Mouse (Mus musculus): ENCODE measurements around the gene Zfp119b. TPM values are rescaled to one million over a fixed set of nuclear protein-coding genes. Genes with fewer than 3 reads are reported as not detected.
"Not testable (repeated sequence)": the region's sequence is repeated elsewhere in the genome, so short reads cannot be mapped to it uniquely, and the experiment has no call there.

Gene Zfp119b
- polyA plus RNA-seq, 1 experiment: 7.5 TPM

- Histone ChIP-seq H3K27ac (ENCODE audit: insufficient read depth, low read length) (no peak overlapping the region), H3K4me1 (ENCODE audit: control insufficient read depth, insufficient read depth, low read length) (no peaks in the 10 kb centered on the region), H3K27me3 (ENCODE audit: control insufficient read depth, insufficient read depth, low read length, poor library complexity, severe bottlenecking) (no peaks in the 10 kb centered on the region), H3K4me3 (ENCODE audit: low read depth, low read length) (peak overlapping the region; percentile 99), H3K9me3 (replicated peaks; ENCODE audit: control insufficient read depth, insufficient read depth, low read length, poor library complexity, severe bottlenecking) (no peaks in the 10 kb centered on the region), H3K9ac (ENCODE audit: low read depth, poor library complexity, severe bottlenecking) (peak overlapping the region; percentile 55), H3K36me3 (ENCODE audit: control insufficient read depth, insufficient read depth, low read length, poor library complexity, severe bottlenecking) (no peaks in the 10 kb centered on the region)
- TF ChIP-seq POLR2A (IDR thresholded peaks at IDR 0.05; ENCODE audit: insufficient read depth, low read length) (no peak), EP300 (IDR thresholded peaks at IDR 0.05; ENCODE audit: insufficient read depth, low read depth, low read length) (no peak), CTCF (IDR thresholded peaks at IDR 0.05; ENCODE audit: low read depth, low read length) (no peak)
These were observed 3.6 kb downstream of the Zfp119b start for GRCm38 (mm10) chr17:55945696-55946095.

GRCm38 (mm10) chr17:55944866-55945682, 4.2 kb downstream of the Zfp119b start:
- H3K27me3 ChIP-seq (ENCODE audit: control insufficient read depth, insufficient read depth, low read length, poor library complexity, severe bottlenecking); H3K36me3 ChIP-seq (ENCODE audit: control insufficient read depth, insufficient read depth, low read length, poor library complexity, severe bottlenecking); H3K4me1 ChIP-seq (ENCODE audit: control insufficient read depth, insufficient read depth, low read length); H3K9me3 ChIP-seq (replicated peaks; ENCODE audit: control insufficient read depth, insufficient read depth, low read length, poor library complexity, severe bottlenecking): not testable (repeated sequence)
- H3K27ac ChIP-seq (ENCODE audit: insufficient read depth, low read length): 0 out of 2 replicates have a peak overlapping the region, but pooled peaks have one; percentile 43
- H3K9ac ChIP-seq (ENCODE audit: low read depth, poor library complexity, severe bottlenecking): peak overlapping the region; percentile 55
- peak overlapping the region; percentile 99 for H3K4me3 ChIP-seq (ENCODE audit: low read depth, low read length)

GRCm38 (mm10) chr17:55944387-55944865, 4.9 kb downstream of the Zfp119b start:
- Histone ChIP-seq H3K27ac (ENCODE audit: insufficient read depth, low read length) (peak overlapping the region; percentile 46), H3K4me3 (ENCODE audit: low read depth, low read length) (peak overlapping the region; percentile 99), H3K9ac (ENCODE audit: low read depth, poor library complexity, severe bottlenecking) (peak overlapping the region; percentile 55)
- not testable (repeated sequence) for H3K27me3 ChIP-seq (ENCODE audit: control insufficient read depth, insufficient read depth, low read length, poor library complexity, severe bottlenecking); H3K9me3 ChIP-seq (replicated peaks; ENCODE audit: control insufficient read depth, insufficient read depth, low read length, poor library complexity, severe bottlenecking); H3K4me1 ChIP-seq (ENCODE audit: control insufficient read depth, insufficient read depth, low read length); H3K36me3 ChIP-seq (ENCODE audit: control insufficient read depth, insufficient read depth, low read length, poor library complexity, severe bottlenecking)

GRCm38 (mm10) chr17:55933191-55933590, 16.1 kb downstream of the Zfp119b start:
- no peaks in the 10 kb centered on the region for H3K27me3 ChIP-seq (ENCODE audit: control insufficient read depth, insufficient read depth, low read length, poor library complexity, severe bottlenecking)
- peaks cover 14% of the 10 kb centered on the region for H3K9me3 ChIP-seq (replicated peaks; ENCODE audit: control insufficient read depth, insufficient read depth, low read length, poor library complexity, severe bottlenecking)
- H3K27ac ChIP-seq (ENCODE audit: insufficient read depth, low read length): no peak overlapping the region
- peaks cover 2% of the 10 kb centered on the region for H3K4me1 ChIP-seq (ENCODE audit: control insufficient read depth, insufficient read depth, low read length)
- H3K36me3 ChIP-seq (ENCODE audit: control insufficient read depth, insufficient read depth, low read length, poor library complexity, severe bottlenecking): no peaks in the 10 kb centered on the region
- no peak for TF ChIP-seq EP300 (IDR thresholded peaks at IDR 0.05; ENCODE audit: insufficient read depth, low read depth, low read length)
- H3K9ac ChIP-seq (ENCODE audit: low read depth, poor library complexity, severe bottlenecking): no peak overlapping the region
- H3K4me3 ChIP-seq (ENCODE audit: low read depth, low read length): no peak overlapping the region

- TF ChIP-seq POLR2A (IDR thresholded peaks at IDR 0.05; ENCODE audit: insufficient read depth, low read length) (no peak), EP300 (IDR thresholded peaks at IDR 0.05; ENCODE audit: insufficient read depth, low read depth, low read length) (no peak), CTCF (IDR thresholded peaks at IDR 0.05; ENCODE audit: low read depth, low read length) (no peak)
- Histone ChIP-seq H3K27ac (ENCODE audit: insufficient read depth, low read length) (no peak overlapping the region), H3K9me3 (replicated peaks; ENCODE audit: control insufficient read depth, insufficient read depth, low read length, poor library complexity, severe bottlenecking) (peaks cover 14% of the 10 kb centered on the region), H3K27me3 (ENCODE audit: control insufficient read depth, insufficient read depth, low read length, poor library complexity, severe bottlenecking) (no peaks in the 10 kb centered on the region), H3K4me1 (ENCODE audit: control insufficient read depth, insufficient read depth, low read length) (peaks cover 2% of the 10 kb centered on the region), H3K4me3 (ENCODE audit: low read depth, low read length) (peak overlapping the region; percentile 88), H3K36me3 (ENCODE audit: control insufficient read depth, insufficient read depth, low read length, poor library complexity, severe bottlenecking) (no peaks in the 10 kb centered on the region), H3K9ac (ENCODE audit: low read depth, poor library complexity, severe bottlenecking) (peak overlapping the region; percentile 49)
These were observed 16.7 kb downstream of the Zfp119b start for GRCm38 (mm10) chr17:55932635-55933034.

- Histone ChIP-seq H3K27me3 (ENCODE audit: control insufficient read depth, insufficient read depth, low read length, poor library complexity, severe bottlenecking) (no peaks in the 10 kb centered on the region), H3K9ac (ENCODE audit: low read depth, poor library complexity, severe bottlenecking) (peak overlapping the region; percentile 49), H3K36me3 (ENCODE audit: control insufficient read depth, insufficient read depth, low read length, poor library complexity, severe bottlenecking) (no peaks in the 10 kb centered on the region), H3K4me1 (ENCODE audit: control insufficient read depth, insufficient read depth, low read length) (peaks cover 2% of the 10 kb centered on the region), H3K9me3 (replicated peaks; ENCODE audit: control insufficient read depth, insufficient read depth, low read length, poor library complexity, severe bottlenecking) (peaks cover 14% of the 10 kb centered on the region), H3K27ac (ENCODE audit: insufficient read depth, low read length) (no peak overlapping the region), H3K4me3 (ENCODE audit: low read depth, low read length) (peak overlapping the region; percentile 88)
- TF ChIP-seq CTCF (IDR thresholded peaks at IDR 0.05; ENCODE audit: low read depth, low read length) (no peak), POLR2A (IDR thresholded peaks at IDR 0.05; ENCODE audit: insufficient read depth, low read length) (no peak), EP300 (IDR thresholded peaks at IDR 0.05; ENCODE audit: insufficient read depth, low read depth, low read length) (no peak)
These were observed 17.5 kb downstream of the Zfp119b start for GRCm38 (mm10) chr17:55931553-55932502.
